Mouse (Mus musculus) megakaryocyte progenitor cell, adult 5-6 weeks (primary cell): Measurements from ENCODE around the gene Lrrc8d. TPM values are rescaled to one million over a fixed set of nuclear protein-coding genes. Genes with fewer than 3 reads are reported as not detected.
"Not testable (repeated sequence)": the region's sequence is repeated elsewhere in the genome, so short reads cannot be mapped to it uniquely, and the experiment has no call there.

ENCODE experiments used
- ATAC-seq: replicated peaks from 2 replicates; pipeline ENCODE4 v1.8.0; 2016; ENCODE audit warnings: mild to moderate bottlenecking, moderate TSS enrichment, inconsistent platforms; ENCODE audit not compliant: poor library complexity
- total RNA-seq, 2 experiments: library from RNA; stranded (forward) in 1 of 2; stranded (reverse) in 1 of 2; fragments of 157-497, 149-512 nt in 1 of 2; fragments of 200-1000 nt in 1 of 2; gene quantifications; 2 replicates each; pipeline versions ENCODE4 v1.2.3 to v1.2.4; 2015 to 2017

Gene Lrrc8d
- total RNA-seq, 2 experiments from 2014 or later: 14.2 to 44.9 TPM

DNA sequence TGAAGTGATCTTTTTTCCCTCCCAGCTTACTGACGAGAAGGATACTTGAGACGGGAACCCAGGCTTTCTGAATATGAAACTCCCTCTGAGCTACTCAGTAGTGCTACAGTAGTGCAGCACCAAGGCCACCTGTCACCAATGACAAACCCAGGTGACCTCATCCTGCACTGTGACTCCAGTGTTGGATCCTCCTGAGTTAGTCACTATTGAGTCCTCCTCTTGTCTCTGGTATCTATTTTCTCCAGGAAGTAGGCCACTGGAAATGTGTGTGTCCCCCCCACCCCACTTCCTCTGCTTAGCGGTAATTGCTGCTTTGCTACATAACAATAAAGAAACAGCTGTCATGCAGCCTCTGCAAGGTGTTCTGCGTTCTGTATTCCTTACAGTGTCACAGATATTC lies 149.5 kb downstream of the Lrrc8d start:
- peak; percentile 51 for ATAC-seq

DNA sequence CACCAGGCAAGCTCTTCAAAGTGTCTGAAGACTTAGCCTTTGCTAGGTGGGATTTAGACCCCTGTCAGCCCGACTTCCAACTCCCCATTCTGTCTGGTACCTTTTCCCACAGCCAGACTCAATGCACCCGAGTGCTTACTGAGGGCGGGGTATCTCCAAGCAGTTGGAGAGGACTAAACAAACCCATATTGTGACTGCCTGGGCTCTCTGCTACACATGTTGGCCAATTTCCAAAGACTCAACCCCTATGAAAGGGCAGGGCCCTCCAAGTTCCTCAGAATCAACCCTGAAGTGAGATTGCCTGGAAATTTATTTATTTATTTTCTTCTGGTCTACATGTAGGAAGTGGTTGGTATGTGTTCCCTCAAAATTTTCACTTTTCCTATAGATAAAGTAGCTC lies 149.9 kb downstream of the Lrrc8d start:
- peak; percentile 48 for ATAC-seq

GRCm38 (mm10) chr5:105853271-105853670 lies 153.5 kb downstream of the Lrrc8d start:
- ATAC-seq: no peak

GRCm38 (mm10) chr5:105857486-105857885 lies 157.7 kb downstream of the Lrrc8d start:
- no peak for ATAC-seq

DNA sequence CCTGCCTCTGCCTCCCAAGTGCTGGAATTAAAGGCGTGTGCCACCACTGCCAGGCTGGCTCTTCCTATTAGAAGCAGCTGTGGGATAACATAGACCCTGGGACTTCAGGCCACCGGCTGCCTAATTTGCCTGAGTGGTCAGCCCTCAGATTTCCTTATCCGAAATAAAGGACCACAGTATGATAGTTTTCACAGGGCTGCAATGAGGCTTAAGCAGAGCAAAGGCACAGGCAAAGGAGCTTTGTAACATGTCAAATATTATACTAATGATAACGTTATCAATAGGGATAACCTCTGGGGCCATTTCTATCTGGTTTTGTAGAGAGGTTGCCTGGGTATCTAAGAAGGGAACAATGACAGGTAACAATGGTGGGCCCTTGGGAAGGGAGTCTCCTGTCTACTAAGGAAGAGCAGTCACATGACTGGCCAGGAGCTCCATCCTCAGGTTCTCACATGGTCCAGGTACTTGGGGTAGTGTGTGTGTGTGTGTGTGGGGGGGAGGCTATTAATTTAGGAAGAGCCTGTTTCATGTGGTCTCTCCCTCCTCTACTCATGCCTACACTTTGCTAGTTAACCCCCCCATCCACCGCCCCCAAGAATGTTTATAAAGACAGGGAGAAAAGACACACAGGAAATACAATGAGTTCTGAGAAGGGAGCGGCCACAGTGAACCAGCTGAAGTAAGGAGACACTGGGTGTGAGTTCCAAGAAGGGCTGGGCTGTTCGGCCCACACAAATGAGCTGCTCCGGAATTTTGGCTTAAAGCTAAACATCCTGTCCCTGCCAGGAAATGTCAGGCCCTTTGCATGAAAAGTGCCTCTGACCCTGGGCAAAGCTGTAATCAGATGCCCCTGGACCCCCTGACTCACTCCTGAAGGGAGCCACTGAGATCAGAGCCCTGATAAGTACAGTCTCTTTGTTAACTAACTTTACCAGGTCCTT lies 159.3 kb downstream of the Lrrc8d start:
- no peak for ATAC-seq

DNA sequence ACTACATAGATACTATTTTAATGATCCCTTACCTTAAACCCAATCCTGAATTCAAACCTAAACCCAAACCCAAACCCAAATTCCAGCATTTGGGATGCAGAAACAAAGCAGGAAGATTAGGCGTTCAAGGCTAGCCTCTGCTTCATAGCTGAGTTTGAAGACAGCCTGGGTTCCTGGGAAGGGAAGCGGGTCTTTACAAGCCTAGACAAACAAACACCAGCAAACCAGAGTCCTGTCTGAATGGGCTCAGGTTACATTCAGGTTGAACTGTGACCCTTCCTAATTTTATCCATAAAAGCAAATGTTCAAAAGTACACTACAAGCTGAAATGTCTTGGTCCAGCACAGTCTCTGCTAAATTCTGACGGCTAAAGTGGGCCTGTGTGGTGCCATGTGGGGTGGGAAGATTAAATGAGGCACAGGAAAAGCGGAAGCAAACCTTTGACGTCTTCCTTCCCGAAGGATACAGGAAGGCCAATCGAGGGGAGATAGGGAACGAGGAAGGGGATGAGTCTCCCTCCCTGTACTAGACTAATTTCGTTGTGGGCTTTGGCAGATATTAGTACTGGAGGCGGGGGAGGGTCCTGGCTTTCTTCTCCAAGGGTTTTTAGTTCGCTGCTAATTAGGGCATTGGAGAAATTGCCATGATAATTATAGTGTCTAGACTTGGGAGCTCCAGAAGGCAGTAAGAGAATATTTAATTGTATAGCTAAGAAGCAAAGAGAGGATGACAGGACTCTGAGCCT lies 160.1 kb downstream of the Lrrc8d start:
- ATAC-seq: no peak

- no peak for ATAC-seq
Measured at GRCm38 (mm10) chr5:105860461-105860835, 160.7 kb downstream of the Lrrc8d start.

DNA sequence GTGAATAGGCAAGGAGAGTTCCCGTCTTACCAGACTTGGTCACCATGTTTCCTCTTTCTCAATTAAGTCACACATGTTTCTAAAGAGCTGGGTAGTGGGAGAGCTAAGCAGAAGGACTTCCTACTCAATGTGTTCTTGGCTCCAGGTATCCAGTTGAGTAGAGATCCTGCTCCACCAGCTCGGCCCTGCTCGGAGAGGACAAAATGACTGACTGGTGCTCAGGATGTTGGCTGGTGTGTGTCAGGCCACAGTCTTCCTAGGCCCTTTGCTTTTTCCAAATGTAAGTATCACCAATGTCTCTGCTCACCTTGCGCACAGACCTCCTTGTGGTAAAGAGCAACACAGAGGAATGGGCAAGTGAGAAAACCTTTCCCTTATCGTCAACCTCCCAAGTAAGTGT lies 161.8 kb downstream of the Lrrc8d start:
- ATAC-seq: no peak

DNA sequence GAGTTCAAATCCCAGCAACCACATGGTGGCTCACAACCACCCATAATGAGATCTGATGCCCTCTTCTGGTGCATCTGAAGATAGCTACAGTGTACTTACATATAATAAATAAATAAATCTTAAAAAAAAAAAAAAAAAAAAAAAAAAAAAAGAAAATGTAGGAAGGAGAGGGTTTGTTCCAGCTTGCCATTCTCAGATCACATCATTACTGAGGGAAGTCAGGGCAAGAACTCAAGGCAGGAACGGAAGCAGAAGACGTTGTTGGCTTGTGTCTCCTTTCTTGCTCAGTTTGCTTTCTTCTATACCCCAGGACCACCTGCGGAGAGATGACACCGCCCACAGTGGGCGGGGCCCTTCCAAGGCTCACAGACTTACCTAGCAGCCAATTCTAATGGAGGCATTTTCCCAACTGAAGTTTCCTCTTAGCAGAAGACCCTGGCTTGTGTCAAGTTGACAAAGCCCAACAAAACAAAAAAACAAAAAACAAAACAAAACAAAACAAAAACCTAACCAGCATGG lies 165.4 kb downstream of the Lrrc8d start:
- ATAC-seq: not testable (repeated sequence)

GRCm38 (mm10) chr5:105867427-105867826 lies 167.7 kb downstream of the Lrrc8d start:
- ATAC-seq: no peak

DNA sequence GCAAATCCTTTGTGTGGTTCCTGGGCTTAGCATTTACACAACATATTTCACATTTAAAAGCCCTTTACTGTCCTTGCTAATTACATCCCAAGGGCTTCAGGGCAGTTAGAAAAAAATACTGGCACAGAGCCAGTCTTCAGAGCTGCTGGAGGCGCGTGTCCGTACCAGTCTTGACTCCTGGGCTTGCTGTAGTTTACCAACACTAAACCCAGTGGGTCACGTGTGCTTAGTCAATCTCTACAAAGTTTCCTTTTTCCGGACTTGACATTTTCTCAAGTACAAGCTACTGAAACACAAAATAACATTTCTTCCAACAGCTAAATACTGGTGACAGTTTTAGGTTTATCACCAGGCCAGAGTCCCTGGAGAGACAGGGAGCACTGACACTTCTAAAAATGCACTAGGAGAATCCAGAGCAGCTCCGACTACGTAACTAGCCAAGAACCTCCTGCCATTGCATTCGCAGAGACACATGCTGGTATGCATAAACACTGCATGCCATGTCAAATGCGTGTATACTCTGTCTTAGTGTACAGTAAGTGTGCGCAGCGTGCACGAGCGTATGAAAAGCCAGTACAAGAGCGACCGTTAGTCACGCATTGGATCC lies 168.2 kb downstream of the Lrrc8d start:
- ATAC-seq: no peak

GRCm38 (mm10) chr5:105868593-105868992 lies 168.8 kb downstream of the Lrrc8d start:
- peak; percentile 93 for ATAC-seq

GRCm38 (mm10) chr5:105869739-105870138 lies 170.0 kb downstream of the Lrrc8d start:
- no peak for ATAC-seq

GRCm38 (mm10) chr5:105871140-105871539 lies 171.4 kb downstream of the Lrrc8d start:
- no peak for ATAC-seq

GRCm38 (mm10) chr5:105872176-105872575 lies 172.4 kb downstream of the Lrrc8d start:
- no peak for ATAC-seq

DNA sequence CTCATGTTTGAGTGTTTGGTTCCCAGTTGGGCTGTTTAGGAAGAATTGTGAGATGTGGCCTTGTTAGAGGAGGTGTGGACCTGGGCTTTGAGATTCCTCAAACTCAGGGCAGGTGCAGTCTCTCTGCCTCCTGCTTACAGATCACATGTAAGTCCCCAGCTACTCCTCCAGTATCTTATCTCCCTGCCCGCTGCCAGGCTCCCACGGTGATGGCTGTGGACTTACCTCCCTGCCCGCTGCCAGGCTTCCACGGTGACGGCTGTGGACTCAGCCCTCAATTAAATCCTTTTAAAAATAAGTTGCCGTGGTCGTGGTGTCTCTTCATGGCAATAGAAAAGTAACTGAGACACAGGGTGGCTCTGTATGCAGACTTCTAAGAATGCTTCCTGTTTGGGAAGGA lies 173.1 kb downstream of the Lrrc8d start:
- ATAC-seq: no peak

DNA sequence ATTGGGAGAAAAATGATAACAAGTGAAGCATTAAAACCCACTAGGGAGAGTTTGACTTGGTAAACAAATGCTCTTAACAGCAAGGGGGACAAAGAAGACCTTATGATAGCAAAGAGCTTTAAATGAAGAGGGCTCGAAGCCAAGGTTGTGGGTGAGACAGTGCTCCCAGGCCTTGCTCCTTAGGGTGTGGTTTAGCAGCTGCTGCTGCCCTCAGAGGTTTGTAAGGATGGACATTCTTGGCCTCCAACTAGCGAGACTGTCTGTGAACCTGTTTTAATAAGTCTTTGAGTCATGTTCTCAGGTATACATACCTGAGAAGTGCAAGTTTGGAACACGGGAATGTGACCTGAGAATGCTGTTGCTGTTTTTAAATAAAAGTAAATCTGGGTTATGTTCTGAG lies 174.0 kb downstream of the Lrrc8d start:
- no peak for ATAC-seq

GRCm38 (mm10) chr5:105874476-105874875 lies 174.7 kb downstream of the Lrrc8d start:
- ATAC-seq: no peak

DNA sequence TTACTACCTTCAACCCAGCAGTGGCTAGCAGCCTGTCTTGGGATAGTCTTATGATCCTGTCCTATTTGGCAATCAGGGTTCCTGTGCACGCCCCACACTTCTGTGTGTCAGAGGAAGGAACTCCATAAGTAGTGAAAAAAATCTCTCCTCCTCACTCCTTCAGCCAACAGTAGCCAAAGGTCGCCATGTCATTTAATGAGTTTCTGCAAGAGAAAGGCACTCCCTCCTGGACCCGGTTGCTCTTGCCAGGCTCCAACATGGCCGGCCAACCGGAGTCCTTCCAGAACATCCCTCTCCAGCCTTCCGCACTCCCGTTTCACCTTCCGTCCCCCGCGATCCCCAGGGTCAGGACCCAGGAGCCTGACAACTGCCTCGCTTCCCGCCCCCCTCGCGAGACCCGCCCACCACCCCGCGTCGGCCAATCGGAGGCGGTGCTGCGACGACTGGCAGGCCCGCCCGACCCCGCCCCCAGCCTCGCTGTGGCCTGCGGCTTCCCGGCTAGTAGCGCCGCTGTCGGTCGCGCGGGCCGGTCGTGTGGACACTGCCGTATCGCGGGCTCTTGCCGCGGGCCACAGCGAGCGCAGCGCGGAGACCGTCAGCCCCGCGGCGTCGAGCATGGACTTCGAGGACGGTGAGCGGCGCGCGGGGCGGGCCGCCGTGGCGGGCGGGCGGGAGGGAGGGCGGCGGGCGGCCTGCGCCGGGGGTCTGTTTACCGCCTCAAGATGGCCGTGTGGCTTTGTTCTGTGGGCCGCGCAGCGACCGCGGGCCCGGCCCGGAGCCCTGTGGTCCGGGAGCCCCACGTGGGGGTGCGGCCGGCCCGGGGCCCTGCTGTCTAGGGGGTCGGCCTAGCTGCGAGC lies 176.5 kb downstream of the Lrrc8d start, which contains the start of gene Zfp326:
TSS of gene Zfp326 (plus strand) at position 498 of the 857 bp plus-strand sequence.
- ATAC-seq: peak; percentile 84
